Mouse (Mus musculus): ENCODE measurements around the gene Ccl17.

Ccl17 gene

GRCm38 (mm10) chr8:94810153-94810552 lies at the start of gene Ccl17:
Gene Ccl17, plus strand, starts transcription at chr8:94810453.
- no peak for DNase-seq

- no peak for DNase-seq
Measured at GRCm38 (mm10) chr8:94767035-94767434, 43.2 kb upstream of the Ccl17 start.

- DNase-seq = peak; percentile 79
Measured at GRCm38 (mm10) chr8:94770945-94771344, 39.3 kb upstream of the Ccl17 start.

GRCm38 (mm10) chr8:94771941-94772670 lies 38.1 kb upstream of the Ccl17 start, which contains the start of gene Cx3cl1:
Gene Cx3cl1, plus strand, starts transcription at chr8:94772009.
- DNase-seq = peak; percentile 94

GRCm38 (mm10) chr8:94773048-94773447 lies 37.2 kb upstream of the Ccl17 start:
- DNase-seq = no peak

- DNase-seq = no peak
Measured at GRCm38 (mm10) chr8:94773700-94774171, 36.5 kb upstream of the Ccl17 start.

- DNase-seq = peak; percentile 48
Measured at GRCm38 (mm10) chr8:94774601-94775000, 35.7 kb upstream of the Ccl17 start.

- DNase-seq = no peak
Measured at GRCm38 (mm10) chr8:94776346-94776745, 33.9 kb upstream of the Ccl17 start.

- no peak for DNase-seq
Measured at GRCm38 (mm10) chr8:94778036-94778435, 32.2 kb upstream of the Ccl17 start.

GRCm38 (mm10) chr8:94778473-94778872 lies 31.8 kb upstream of the Ccl17 start:
- peak; percentile 79 for DNase-seq

- no peak for DNase-seq
Measured at GRCm38 (mm10) chr8:94778895-94779533, 31.2 kb upstream of the Ccl17 start.

- DNase-seq = no peak
Measured at GRCm38 (mm10) chr8:94779534-94780294, 30.5 kb upstream of the Ccl17 start.

GRCm38 (mm10) chr8:94780491-94781154 lies 29.6 kb upstream of the Ccl17 start:
- DNase-seq = no peak

- no peak for DNase-seq
Measured at GRCm38 (mm10) chr8:94781155-94781837, 29.0 kb upstream of the Ccl17 start.

- peak; percentile 17 for DNase-seq
Measured at GRCm38 (mm10) chr8:94781838-94782235, 28.4 kb upstream of the Ccl17 start.

GRCm38 (mm10) chr8:94783890-94784289 lies 26.4 kb upstream of the Ccl17 start:
- no peak for DNase-seq

- DNase-seq = peak; percentile 83
Measured at GRCm38 (mm10) chr8:94785247-94785985, 24.8 kb upstream of the Ccl17 start.

GRCm38 (mm10) chr8:94785995-94786595 lies 24.2 kb upstream of the Ccl17 start:
- DNase-seq = no peak

GRCm38 (mm10) chr8:94787524-94788501 lies 22.4 kb upstream of the Ccl17 start:
- peak; percentile 67 for DNase-seq
